Comparison of ENCODE assay signal across 8 mouse cellular contexts in the genomic region with DNA sequence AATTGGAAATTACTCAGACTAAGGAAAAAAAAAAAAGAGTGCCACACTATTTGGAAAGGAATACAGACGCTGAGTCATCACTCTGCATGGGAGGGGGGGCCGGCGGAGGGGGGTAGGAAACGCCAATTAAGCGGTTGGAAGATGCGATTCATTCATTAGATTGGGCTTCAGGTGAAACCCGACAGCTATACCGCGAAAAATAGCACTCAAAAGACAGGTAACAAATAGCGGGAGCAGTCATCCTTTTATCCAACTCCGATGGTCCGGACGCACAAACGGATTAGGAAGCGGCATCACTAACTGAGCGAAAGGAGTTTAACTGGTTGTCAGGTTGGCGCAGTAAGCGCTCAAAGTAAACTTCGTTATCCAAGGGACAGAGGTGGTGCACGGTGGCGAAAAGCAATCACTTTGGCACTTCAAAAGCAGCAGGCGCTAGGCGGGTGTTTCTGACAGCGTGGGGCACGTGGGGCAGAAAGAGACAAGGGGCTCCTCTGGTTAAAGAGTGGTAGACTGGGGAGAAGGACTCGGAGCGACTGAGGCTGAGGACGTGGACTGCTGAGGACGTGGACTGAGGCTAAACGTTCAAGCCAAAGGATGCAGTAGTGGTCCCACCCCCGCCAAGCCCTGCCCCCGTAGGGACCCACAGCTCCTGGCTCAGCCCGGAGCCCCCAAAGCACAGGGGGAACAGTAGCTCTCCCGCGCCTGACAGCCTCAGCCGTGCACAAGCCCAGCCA. TPM values are rescaled to one million over a fixed set of nuclear protein-coding genes. Genes with fewer than 3 reads are reported as not detected.
DNase-seq lines count a peak whose midpoint lies in the region; ATAC-seq lines count a peak whose summit lies in the region.

No protein-coding gene starts in this region.

- under 1% methylated on average over 36 of the region's 36 CpGs for WGBS in embryonic facial prominence, embryonic 14.5 days
- under 1% methylated on average over 36 of the region's 36 CpGs for WGBS in heart, embryonic 15.5 days

- H3K36me3 ChIP-seq in embryonic facial prominence, embryonic 14.5 days (ENCODE audit: control insufficient read depth, insufficient read depth, low read length) = no peaks in the 10 kb centered on the region
- H3K36me3 ChIP-seq in heart, embryonic 15.5 days = no peaks in the 10 kb centered on the region

- no peaks in the 10 kb centered on the region for H3K27me3 ChIP-seq in embryonic facial prominence, embryonic 14.5 days (replicated peaks; ENCODE audit: control insufficient read depth, insufficient read depth, low read length)
- H3K27me3 ChIP-seq in heart, embryonic 15.5 days = no peaks in the 10 kb centered on the region

- DNase-seq in B cell, adult 2 months = peak; percentile 51 to 52
- DNase-seq in adrenal gland, adult 18-20 months (ENCODE audit: low spot score in 2 of 2) = peak; percentile 39 to 40
- DNase-seq in embryonic facial prominence, embryonic 14.5 days (ENCODE audit: low spot score) = peak; percentile 40
- peak; percentile 3 to 43 for DNase-seq in kidney, postnatal 36 days
- DNase-seq in lung, adult 18-20 months = peak; percentile 19 to 33
- DNase-seq in ovary, postnatal 14 days (ENCODE audit: low spot score) = peak; percentile 14
- peak; percentile 74 for DNase-seq in thymus, postnatal 4 days

- H3K4me3 ChIP-seq in embryonic facial prominence, embryonic 14.5 days (ENCODE audit: low read depth, low read length) = peak overlapping the region; percentile 59
- peak overlapping the region; percentile 79 for H3K4me3 ChIP-seq in heart, embryonic 15.5 days

- H3K4me2 ChIP-seq in embryonic facial prominence, embryonic 14.5 days (ENCODE audit: low read depth, low read length) = peak overlapping the region; percentile 85
- peak overlapping the region; percentile 79 for H3K4me2 ChIP-seq in heart, embryonic 15.5 days

- no peak for ATAC-seq in embryonic facial prominence, embryonic 14.5 days (ENCODE audit: low read depth)
- ATAC-seq in heart, embryonic 15.5 days (replicated peaks; ENCODE audit: insufficient number of reproducible peaks, insufficient read depth, low FRiP score, low read depth) = no peak

- H3K9me3 ChIP-seq in embryonic facial prominence, embryonic 14.5 days (ENCODE audit: control insufficient read depth, low read length) = peaks cover 6% of the 10 kb centered on the region; the same call in 1 of the 2 replicates
- H3K9me3 ChIP-seq in heart, embryonic 15.5 days (replicated peaks) = no peaks in the 10 kb centered on the region

- H3K27ac ChIP-seq in embryonic facial prominence, embryonic 14.5 days (replicated peaks; ENCODE audit: low read depth, low read length) = peak overlapping the region; percentile 96
- H3K27ac ChIP-seq in heart, embryonic 15.5 days = peak overlapping the region; percentile 96

- H3K9ac ChIP-seq in embryonic facial prominence, embryonic 14.5 days (ENCODE audit: low read depth, low read length) = peak overlapping the region; percentile 80
- peak overlapping the region; percentile 78 for H3K9ac ChIP-seq in heart, embryonic 15.5 days

- peaks cover 13% of the 10 kb centered on the region for H3K4me1 ChIP-seq in embryonic facial prominence, embryonic 14.5 days (ENCODE audit: control insufficient read depth, insufficient read depth, low read length)
- peaks cover 25% of the 10 kb centered on the region for H3K4me1 ChIP-seq in heart, embryonic 15.5 days (replicated peaks)

RNA-seq across cellular contexts. Expression of gene Tial1, which starts 1.2 kb away (rescaled TPM):
- 10 to 100 TPM; 67.1 to 99.5 TPM for total RNA-seq in adrenal gland, adult 18-20 months (2021)
- polyA plus RNA-seq in embryonic facial prominence, embryonic 14.5 days (2014; fragmentation: Nextera tagmentation; extraction: Ambion mirVana) = 38.4 and 40.1 TPM in 2 replicates
- 16.0 and 17.1 TPM in 2 replicates for polyA plus RNA-seq in heart, embryonic 15.5 days (2015; fragmentation: Nextera tagmentation; extraction: Ambion mirVana)

RNA-seq across cellular contexts. Expression of gene Rgs10, which starts 41.7 kb away (rescaled TPM):
- 10 to 100 TPM; 13.8 to 19.8 TPM for total RNA-seq in adrenal gland, adult 18-20 months (2021)
- 15.8 and 20.7 TPM in 2 replicates for polyA plus RNA-seq in embryonic facial prominence, embryonic 14.5 days (2014; fragmentation: Nextera tagmentation; extraction: Ambion mirVana)
- polyA plus RNA-seq in heart, embryonic 15.5 days (2015; fragmentation: Nextera tagmentation; extraction: Ambion mirVana) = 8.3 and 11.8 TPM in 2 replicates

Comparison
In these comparisons a context has a peak if more than half of its experiments do, and no peak if none do; other contexts are left out.
1. DNase-seq: peak in every context shown above with its lines; median percentile 74 in thymus, postnatal 4 days; 52 in B cell, adult 2 months; 40 in embryonic facial prominence, embryonic 14.5 days; 40 in adrenal gland, adult 18-20 months; 26 in lung, adult 18-20 months; 23 in kidney, postnatal 36 days; 14 in ovary, postnatal 14 days.